Mouse (Mus musculus): ENCODE data around the gene Capn2. TPM values are rescaled to one million over a fixed set of nuclear protein-coding genes. Genes with fewer than 3 reads are reported as not detected.

The Capn2 gene
- total and polyA plus RNA-seq, 3 experiments: 10.6 to 19.3 TPM; not detected in 1

- no peaks in the 10 kb centered on the region for H3K9me3 ChIP-seq (replicated peaks; ENCODE audit: insufficient read depth, low read length)
- H3K27me3 ChIP-seq (ENCODE audit: control insufficient read depth in 1 of 2, insufficient read depth in 2 of 2, low read length in 2 of 2): no peaks in the 10 kb centered on the region
- peak overlapping the region; percentile 23 for H3K9ac ChIP-seq (ENCODE audit: control insufficient read depth, low read depth, low read length, poor library complexity, severe bottlenecking)
- DNase-seq (ENCODE audit: low read depth, low spot score): peak; percentile 73
- peak overlapping the region; percentile 8 for H3K27ac ChIP-seq (ENCODE audit: control insufficient read depth, low read depth, low read length)
- peak; percentile 60 to 78 (median 72) for TF ChIP-seq CTCF (IDR thresholded peaks at IDR 0.05 in 2 of 3, conservative IDR thresholded peaks at IDR 0.05 in 1 of 3; ENCODE audit: control insufficient read depth in 1 of 3, insufficient read depth in 1 of 3, low read depth in 2 of 3, low read length in 3 of 3, poor library complexity in 1 of 3, severe bottlenecking in 1 of 3)
- peak; percentile 42; the same call in 1 of the 2 replicates for TF ChIP-seq ZC3H11A (IDR thresholded peaks at IDR 0.05; ENCODE audit: low read depth, low read length)
- peak; percentile 78 for TF ChIP-seq RAD21 (IDR thresholded peaks at IDR 0.05; ENCODE audit: low read depth, low read length)
- TF ChIP-seq SIN3A (IDR thresholded peaks at IDR 0.05; ENCODE audit: low read length): 0 out of 2 replicates have a peak, but pooled peaks have one; percentile 22
- TF ChIP-seq ELF1 (IDR thresholded peaks at IDR 0.05; ENCODE audit: low read depth, low read length): no peak
- no peak for TF ChIP-seq TCF12 (IDR thresholded peaks at IDR 0.05; ENCODE audit: low read depth, low read length)
- TF ChIP-seq SMC3 (IDR thresholded peaks at IDR 0.05; ENCODE audit: low read depth, low read length): peak; percentile 51
- no peak for TF ChIP-seq EP300 (IDR thresholded peaks at IDR 0.05; ENCODE audit: low read depth in 1 of 2, low read length in 2 of 2)
- peaks cover 0 to 31% of the 10 kb centered on the region in 2 experiments; a peak in 2 of 4 replicates for H3K4me1 ChIP-seq (ENCODE audit: control insufficient read depth in 1 of 2, insufficient read depth in 2 of 2, low read length in 2 of 2)
- peak overlapping the region; percentile 39 to 64 for H3K4me3 ChIP-seq (ENCODE audit: control insufficient read depth in 1 of 2, insufficient read depth in 1 of 2, low read depth in 2 of 2, low read length in 2 of 2)
- no peaks in the 10 kb centered on the region for H3K79me2 ChIP-seq (ENCODE audit: control insufficient read depth, insufficient read depth, low read length, poor library complexity)
- H3K36me3 ChIP-seq (ENCODE audit: control insufficient read depth in 1 of 2, insufficient read depth in 2 of 2, low read length in 2 of 2): peaks cover 0 to 5% of the 10 kb centered on the region in 2 experiments; a peak in 2 of 4 replicates
These were observed 43.1 kb upstream of the Capn2 start for GRCm38 (mm10) chr1:182560390-182561098.

- no peak overlapping the region for H3K4me3 ChIP-seq (ENCODE audit: control insufficient read depth in 1 of 2, insufficient read depth in 1 of 2, low read depth in 2 of 2, low read length in 2 of 2)
- DNase-seq (ENCODE audit: low read depth, low spot score): peak; percentile 60
- H3K36me3 ChIP-seq (ENCODE audit: control insufficient read depth in 1 of 2, insufficient read depth in 2 of 2, low read length in 2 of 2): peaks cover 0 to 5% of the 10 kb centered on the region in 2 experiments; a peak in 2 of 4 replicates
- no peaks in the 10 kb centered on the region for H3K79me2 ChIP-seq (ENCODE audit: control insufficient read depth, insufficient read depth, low read length, poor library complexity)
- H3K9me3 ChIP-seq (replicated peaks; ENCODE audit: insufficient read depth, low read length): no peaks in the 10 kb centered on the region
- TF ChIP-seq JUND (IDR thresholded peaks at IDR 0.05; ENCODE audit: low read depth, low read length) (no peak), MXI1 (IDR thresholded peaks at IDR 0.05; ENCODE audit: low read depth, low read length) (no peak), TBP (IDR thresholded peaks at IDR 0.05; ENCODE audit: low read depth, low read length) (no peak), MEF2A (IDR thresholded peaks at IDR 0.05; ENCODE audit: extremely low read depth, insufficient replicate concordance, low read depth, low read length, poor library complexity, severe bottlenecking) (no peak), GABPA (IDR thresholded peaks at IDR 0.05; ENCODE audit: low read depth, low read length) (no peak), MYC (IDR thresholded peaks at IDR 0.05; ENCODE audit: low read depth, low read length) (0 out of 2 replicates have a peak, but pooled peaks have one; percentile 6), ZMIZ1 (IDR thresholded peaks at IDR 0.05; ENCODE audit: low read depth, low read length) (0 out of 2 replicates have a peak, but pooled peaks have one; percentile 44), NELFE (IDR thresholded peaks at IDR 0.05; ENCODE audit: low read depth, low read length) (peak; percentile 78), POLR2A (IDR thresholded peaks at IDR 0.05; ENCODE audit: control insufficient read depth in 1 of 2, insufficient read depth in 1 of 2, low read depth in 1 of 2, low read length in 2 of 2, poor library complexity in 1 of 2) (peak; percentile 37 to 73; a peak in 3 of 4 replicates)
- H3K9ac ChIP-seq (ENCODE audit: control insufficient read depth, low read depth, low read length, poor library complexity, severe bottlenecking): no peak overlapping the region
- peaks cover 0 to 31% of the 10 kb centered on the region in 2 experiments; a peak in 2 of 4 replicates for H3K4me1 ChIP-seq (ENCODE audit: control insufficient read depth in 1 of 2, insufficient read depth in 2 of 2, low read length in 2 of 2)
- no peaks in the 10 kb centered on the region for H3K27me3 ChIP-seq (ENCODE audit: control insufficient read depth in 1 of 2, insufficient read depth in 2 of 2, low read length in 2 of 2)
- 0 out of 2 replicates have a peak overlapping the region, but pooled peaks have one; percentile 2 for H3K27ac ChIP-seq (ENCODE audit: control insufficient read depth, low read depth, low read length)
These were observed 42.1 kb upstream of the Capn2 start for GRCm38 (mm10) chr1:182559530-182559929.

Measured in MEL (cell line).